Mouse (Mus musculus): ENCODE data around the gene Mtus2. TPM values are rescaled to one million over a fixed set of nuclear protein-coding genes. Genes with fewer than 3 reads are reported as not detected.

The Mtus2 gene
- polyA plus RNA-seq, 1 experiment from 2014 or later, result 93.6 TPM

DNA sequence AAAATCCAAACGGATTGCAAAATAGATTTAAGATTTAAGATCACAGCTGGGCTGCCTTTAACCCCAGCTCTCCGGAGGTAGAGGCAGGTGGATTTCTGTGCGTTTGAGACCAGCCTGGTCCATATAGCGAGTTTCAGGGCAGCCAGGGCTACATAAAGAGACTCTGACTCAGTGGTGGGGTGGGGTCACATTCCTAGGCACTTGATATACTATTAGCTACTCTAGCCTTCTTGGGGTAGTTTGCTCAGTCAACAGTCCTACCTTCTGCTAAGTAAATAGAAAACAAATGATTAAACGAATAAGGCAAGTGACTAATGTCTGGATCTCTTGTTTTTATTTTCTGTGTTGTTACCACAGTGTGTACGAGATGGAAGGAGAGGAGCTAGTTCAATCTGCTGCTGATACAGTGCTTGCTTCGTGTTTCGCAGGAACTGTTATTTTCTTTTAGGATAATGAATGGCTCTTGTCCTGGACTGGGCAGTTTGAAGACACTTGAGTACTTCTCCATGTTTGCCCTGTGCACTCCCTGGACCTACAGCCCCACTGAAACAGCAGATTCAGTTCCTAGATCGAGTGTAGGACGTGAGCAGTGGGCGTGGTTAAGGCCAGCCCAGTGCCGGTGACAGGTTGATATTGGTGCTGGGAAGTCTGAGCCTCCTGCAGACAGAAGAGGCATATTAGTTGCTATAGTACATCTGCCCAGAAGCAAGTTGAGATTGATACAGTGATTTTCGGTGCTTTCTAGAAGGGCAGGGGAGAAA, 6.9 kb downstream of the Mtus2 start:
- Histone ChIP-seq H3K4me2 (no peak overlapping the region), H3K36me3 (ENCODE audit: control insufficient read depth, insufficient read depth, low read length) (no peaks in the 10 kb centered on the region), H3K4me3 (ENCODE audit: low read depth, low read length) (no peak overlapping the region), H3K27me3 (ENCODE audit: control insufficient read depth, insufficient read depth, low read length) (peaks cover under 1% of the 10 kb centered on the region; the same call in 1 of the 2 replicates), H3K9ac (ENCODE audit: low read depth, low read length) (no peak overlapping the region), H3K27ac (ENCODE audit: low read depth, low read length) (no peak overlapping the region), H3K4me1 (ENCODE audit: control insufficient read depth, insufficient read depth, low read length) (no peaks in the 10 kb centered on the region), H3K9me3 (replicated peaks; ENCODE audit: control insufficient read depth, low read length) (no peaks in the 10 kb centered on the region)
- ATAC-seq (replicated peaks; ENCODE audit: insufficient number of reproducible peaks, low FRiP score, low TSS enrichment), result no peak
- 65% methylated on average over 13 of the region's 13 CpGs for WGBS (ENCODE audit: insufficient replicate concordance)

GRCm38 (mm10) chr5:147964776-147965175, 7.7 kb downstream of the Mtus2 start:
- H3K27ac ChIP-seq (ENCODE audit: low read depth, low read length), result no peak overlapping the region
- no peaks in the 10 kb centered on the region for H3K27me3 ChIP-seq (ENCODE audit: control insufficient read depth, insufficient read depth, low read length)
- H3K36me3 ChIP-seq (ENCODE audit: control insufficient read depth, insufficient read depth, low read length), result no peaks in the 10 kb centered on the region
- H3K9ac ChIP-seq (ENCODE audit: low read depth, low read length), result no peak overlapping the region
- ATAC-seq (replicated peaks; ENCODE audit: insufficient number of reproducible peaks, low FRiP score, low TSS enrichment), result no peak
- no peaks in the 10 kb centered on the region for H3K4me1 ChIP-seq (ENCODE audit: control insufficient read depth, insufficient read depth, low read length)
- H3K9me3 ChIP-seq (replicated peaks; ENCODE audit: control insufficient read depth, low read length), result no peaks in the 10 kb centered on the region
- H3K4me2 ChIP-seq, result no peak overlapping the region
- no peak overlapping the region for H3K4me3 ChIP-seq (ENCODE audit: low read depth, low read length)
- 36% methylated on average over 2 of the region's 2 CpGs for WGBS (ENCODE audit: insufficient replicate concordance)

GRCm38 (mm10) chr5:147966646-147967045, 9.5 kb downstream of the Mtus2 start:
- Histone ChIP-seq H3K27ac (ENCODE audit: low read depth, low read length) (no peak overlapping the region), H3K9ac (ENCODE audit: low read depth, low read length) (no peak overlapping the region), H3K27me3 (ENCODE audit: control insufficient read depth, insufficient read depth, low read length) (no peaks in the 10 kb centered on the region), H3K4me1 (ENCODE audit: control insufficient read depth, insufficient read depth, low read length) (no peaks in the 10 kb centered on the region), H3K9me3 (replicated peaks; ENCODE audit: control insufficient read depth, low read length) (no peaks in the 10 kb centered on the region), H3K36me3 (ENCODE audit: control insufficient read depth, insufficient read depth, low read length) (no peaks in the 10 kb centered on the region), H3K4me2 (no peak overlapping the region), H3K4me3 (ENCODE audit: low read depth, low read length) (no peak overlapping the region)
- no peak for ATAC-seq (replicated peaks; ENCODE audit: insufficient number of reproducible peaks, low FRiP score, low TSS enrichment)
- WGBS (ENCODE audit: insufficient replicate concordance), result 70% methylated on average over 7 of the region's 7 CpGs

- no peak for ATAC-seq (replicated peaks; ENCODE audit: insufficient number of reproducible peaks, low FRiP score, low TSS enrichment)
- H3K4me1 ChIP-seq (ENCODE audit: control insufficient read depth, insufficient read depth, low read length), result no peaks in the 10 kb centered on the region
- H3K4me3 ChIP-seq (ENCODE audit: low read depth, low read length), result no peak overlapping the region
- H3K36me3 ChIP-seq (ENCODE audit: control insufficient read depth, insufficient read depth, low read length), result no peaks in the 10 kb centered on the region
- H3K4me2 ChIP-seq, result no peak overlapping the region
- H3K9me3 ChIP-seq (replicated peaks; ENCODE audit: control insufficient read depth, low read length), result no peaks in the 10 kb centered on the region
- no peaks in the 10 kb centered on the region for H3K27me3 ChIP-seq (ENCODE audit: control insufficient read depth, insufficient read depth, low read length)
- WGBS (ENCODE audit: insufficient replicate concordance), result 83% methylated on average over 5 of the region's 5 CpGs
- H3K9ac ChIP-seq (ENCODE audit: low read depth, low read length), result no peak overlapping the region
- H3K27ac ChIP-seq (ENCODE audit: low read depth, low read length), result no peak overlapping the region
Measured at GRCm38 (mm10) chr5:147969566-147969965, 12.4 kb downstream of the Mtus2 start.

- 40% methylated on average over 13 of the region's 13 CpGs for WGBS (ENCODE audit: insufficient replicate concordance)
- H3K4me3 ChIP-seq (ENCODE audit: low read depth, low read length), result no peak overlapping the region
- H3K36me3 ChIP-seq (ENCODE audit: control insufficient read depth, insufficient read depth, low read length), result no peaks in the 10 kb centered on the region
- no peak overlapping the region for H3K9ac ChIP-seq (ENCODE audit: low read depth, low read length)
- no peak for ATAC-seq (replicated peaks; ENCODE audit: insufficient number of reproducible peaks, low FRiP score, low TSS enrichment)
- no peak overlapping the region for H3K4me2 ChIP-seq
- no peaks in the 10 kb centered on the region for H3K4me1 ChIP-seq (ENCODE audit: control insufficient read depth, insufficient read depth, low read length)
- H3K27ac ChIP-seq (ENCODE audit: low read depth, low read length), result no peak overlapping the region
- H3K9me3 ChIP-seq (replicated peaks; ENCODE audit: control insufficient read depth, low read length), result no peaks in the 10 kb centered on the region
- H3K27me3 ChIP-seq (ENCODE audit: control insufficient read depth, insufficient read depth, low read length), result no peaks in the 10 kb centered on the region
Measured at GRCm38 (mm10) chr5:147976001-147976400, 18.9 kb downstream of the Mtus2 start.

DNA sequence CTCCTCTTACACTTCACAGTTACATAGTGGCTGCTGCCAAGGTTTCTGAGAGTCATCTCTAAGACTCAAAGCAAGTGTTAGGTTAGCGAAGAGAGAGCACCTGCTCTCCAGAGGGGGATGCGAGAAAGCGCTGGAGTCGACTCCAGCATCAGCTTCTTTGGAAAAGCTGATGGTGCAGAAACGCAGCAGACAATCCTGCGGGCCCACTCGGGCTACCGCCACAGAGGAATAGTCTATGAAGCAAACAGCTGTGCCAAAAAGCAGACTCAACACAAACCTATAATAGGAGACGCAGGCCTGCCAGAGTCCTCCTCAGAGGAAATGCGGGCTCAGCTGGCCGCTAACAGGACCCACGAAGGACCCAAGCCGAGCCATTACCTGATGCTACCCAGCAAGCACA, 23.5 kb downstream of the Mtus2 start:
- H3K36me3 ChIP-seq (ENCODE audit: control insufficient read depth, insufficient read depth, low read length), result no peaks in the 10 kb centered on the region
- no peak for ATAC-seq (replicated peaks; ENCODE audit: insufficient number of reproducible peaks, low FRiP score, low TSS enrichment)
- no peaks in the 10 kb centered on the region for H3K4me1 ChIP-seq (ENCODE audit: control insufficient read depth, insufficient read depth, low read length)
- H3K4me3 ChIP-seq (ENCODE audit: low read depth, low read length), result no peak overlapping the region
- H3K4me2 ChIP-seq, result no peak overlapping the region
- WGBS (ENCODE audit: insufficient replicate concordance), result 81% methylated on average over 13 of the region's 13 CpGs
- no peak overlapping the region for H3K27ac ChIP-seq (ENCODE audit: low read depth, low read length)
- no peak overlapping the region for H3K9ac ChIP-seq (ENCODE audit: low read depth, low read length)
- no peaks in the 10 kb centered on the region for H3K27me3 ChIP-seq (ENCODE audit: control insufficient read depth, insufficient read depth, low read length)
- H3K9me3 ChIP-seq (replicated peaks; ENCODE audit: control insufficient read depth, low read length), result no peaks in the 10 kb centered on the region

DNA sequence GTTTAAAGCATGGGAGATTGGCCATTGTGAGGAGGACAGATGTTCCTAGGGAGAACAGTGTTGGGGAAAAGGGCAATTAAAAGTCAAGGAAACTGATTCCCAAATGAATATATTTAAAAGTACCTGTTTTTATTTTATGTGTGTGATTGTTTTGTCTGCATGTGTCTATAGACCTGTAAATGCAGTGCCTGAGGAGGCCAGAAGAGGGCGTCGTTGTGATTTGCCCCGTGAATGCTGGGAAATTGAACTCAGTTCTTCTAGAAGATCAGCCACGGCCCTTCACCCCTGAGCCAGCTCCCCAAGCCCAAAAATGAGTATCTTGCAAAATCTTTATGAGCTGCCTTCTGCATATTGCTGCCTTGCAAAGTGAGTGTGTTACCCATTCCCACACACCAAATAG, 33.2 kb downstream of the Mtus2 start:
- 60% methylated on average over 4 of the region's 4 CpGs for WGBS (ENCODE audit: insufficient replicate concordance)
- Histone ChIP-seq H3K4me1 (ENCODE audit: control insufficient read depth, insufficient read depth, low read length) (no peaks in the 10 kb centered on the region), H3K4me2 (no peak overlapping the region), H3K9me3 (replicated peaks; ENCODE audit: control insufficient read depth, low read length) (0 out of 2 replicates have a peak, but pooled peaks cover 3% of the 10 kb centered on the region), H3K27ac (ENCODE audit: low read depth, low read length) (no peak overlapping the region), H3K9ac (ENCODE audit: low read depth, low read length) (no peak overlapping the region), H3K4me3 (ENCODE audit: low read depth, low read length) (no peak overlapping the region), H3K36me3 (ENCODE audit: control insufficient read depth, insufficient read depth, low read length) (no peaks in the 10 kb centered on the region), H3K27me3 (ENCODE audit: control insufficient read depth, insufficient read depth, low read length) (no peaks in the 10 kb centered on the region)
- ATAC-seq (replicated peaks; ENCODE audit: insufficient number of reproducible peaks, low FRiP score, low TSS enrichment), result no peak

GRCm38 (mm10) chr5:147990775-147991174, 33.7 kb downstream of the Mtus2 start:
- 83% methylated on average over 10 of the region's 10 CpGs for WGBS (ENCODE audit: insufficient replicate concordance)
- H3K4me1 ChIP-seq (ENCODE audit: control insufficient read depth, insufficient read depth, low read length), result no peaks in the 10 kb centered on the region
- no peak overlapping the region for H3K4me2 ChIP-seq
- no peak for ATAC-seq (replicated peaks; ENCODE audit: insufficient number of reproducible peaks, low FRiP score, low TSS enrichment)
- no peak overlapping the region for H3K27ac ChIP-seq (ENCODE audit: low read depth, low read length)
- no peaks in the 10 kb centered on the region for H3K27me3 ChIP-seq (ENCODE audit: control insufficient read depth, insufficient read depth, low read length)
- H3K9me3 ChIP-seq (replicated peaks; ENCODE audit: control insufficient read depth, low read length), result 0 out of 2 replicates have a peak, but pooled peaks cover 3% of the 10 kb centered on the region
- H3K36me3 ChIP-seq (ENCODE audit: control insufficient read depth, insufficient read depth, low read length), result no peaks in the 10 kb centered on the region
- no peak overlapping the region for H3K9ac ChIP-seq (ENCODE audit: low read depth, low read length)
- no peak overlapping the region for H3K4me3 ChIP-seq (ENCODE audit: low read depth, low read length)

Data from heart, embryonic 11.5 days (tissue).